Mouse (Mus musculus) T-cell, adult 2 months (primary cell): ENCODE results near the gene Khdc1c.
A peak's percentile ranks its signal among the peaks of the same experiment; 100 is the strongest.
"Not testable (repeated sequence)": the region's sequence is repeated elsewhere in the genome, so short reads cannot be mapped to it uniquely, and the experiment has no call there.

ENCODE experiments used
- DNase-seq: peaks from one replicate; pipeline ENCODE4 v3.0.0; 2022; ENCODE audit warnings: low spot score

Khdc1c gene

GRCm38 (mm10) chr1:21368031-21368430, at the start of gene Khdc1c:
TSS of gene Khdc1c (plus strand) at chr1:21368331.
- DNase-seq: not testable (repeated sequence)

DNA sequence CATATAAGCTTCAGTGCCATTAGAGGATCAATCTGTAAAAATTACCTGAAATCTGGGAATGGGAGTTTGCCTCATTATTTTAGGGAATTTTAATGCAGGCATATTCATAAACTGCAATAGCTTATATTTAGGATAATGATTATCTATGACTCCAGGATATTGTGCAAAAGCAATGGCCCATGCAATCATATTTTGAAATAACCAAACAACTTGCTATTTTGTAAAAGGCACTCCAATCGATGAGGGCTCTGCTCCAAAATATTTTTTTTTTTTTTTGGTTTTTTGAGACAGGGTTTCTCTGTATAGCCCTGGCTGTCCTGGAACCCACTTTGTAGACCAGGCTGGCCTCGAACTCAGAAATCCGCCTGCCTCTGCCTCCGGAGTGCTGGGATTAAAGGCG, 47.9 kb upstream of the Khdc1c start:
- not testable (repeated sequence) for DNase-seq

DNA sequence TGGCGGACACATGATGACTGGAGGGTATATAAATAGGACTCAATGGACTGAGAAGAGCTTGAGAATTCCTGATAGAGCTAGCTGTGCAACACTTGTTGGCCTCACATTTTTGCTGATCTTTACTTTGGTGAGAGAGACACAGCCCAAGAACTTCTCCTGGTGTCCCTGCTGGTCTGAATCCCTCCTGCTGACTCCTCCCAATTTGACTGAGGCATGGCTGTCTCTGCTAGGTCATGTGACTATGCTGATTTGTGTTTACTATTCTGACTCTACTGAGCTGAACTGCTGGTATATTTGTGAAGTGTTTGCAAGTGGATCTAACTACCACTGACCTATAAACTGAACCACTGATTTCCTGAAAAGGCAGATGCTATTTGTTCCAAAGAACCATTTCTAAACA, 46.5 kb upstream of the Khdc1c start:
- DNase-seq: no peak

DNA sequence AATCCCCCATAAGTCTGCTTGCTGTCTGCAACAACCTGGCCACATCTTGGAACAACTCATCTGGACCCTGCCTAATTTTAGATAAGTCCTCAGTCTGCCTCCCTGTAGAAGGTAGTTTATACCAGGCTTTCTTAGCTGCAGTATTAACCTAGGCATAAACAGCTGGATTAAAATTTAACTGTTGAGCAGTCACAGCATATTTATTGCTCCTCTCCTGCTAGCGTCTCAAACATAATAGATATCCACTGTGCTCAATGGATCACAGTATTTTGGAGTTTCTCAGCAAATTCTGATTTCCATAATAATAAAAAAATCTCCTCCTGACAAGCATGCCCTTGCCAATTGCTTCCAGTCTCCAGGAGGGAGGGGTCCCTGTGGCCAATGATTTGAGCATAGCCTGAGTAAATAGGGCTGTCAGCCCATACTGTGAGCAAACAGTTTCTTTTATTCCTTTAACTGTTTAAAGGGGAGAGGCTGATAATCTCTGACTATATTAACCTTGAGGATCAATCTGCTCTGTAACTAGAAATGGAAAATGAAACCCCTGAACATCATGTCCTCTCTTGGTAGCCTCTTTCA, 44.0 kb upstream of the Khdc1c start:
- DNase-seq: no peak

- no peak for DNase-seq
These were observed 43.5 kb upstream of the Khdc1c start for GRCm38 (mm10) chr1:21324633-21325032.

DNA sequence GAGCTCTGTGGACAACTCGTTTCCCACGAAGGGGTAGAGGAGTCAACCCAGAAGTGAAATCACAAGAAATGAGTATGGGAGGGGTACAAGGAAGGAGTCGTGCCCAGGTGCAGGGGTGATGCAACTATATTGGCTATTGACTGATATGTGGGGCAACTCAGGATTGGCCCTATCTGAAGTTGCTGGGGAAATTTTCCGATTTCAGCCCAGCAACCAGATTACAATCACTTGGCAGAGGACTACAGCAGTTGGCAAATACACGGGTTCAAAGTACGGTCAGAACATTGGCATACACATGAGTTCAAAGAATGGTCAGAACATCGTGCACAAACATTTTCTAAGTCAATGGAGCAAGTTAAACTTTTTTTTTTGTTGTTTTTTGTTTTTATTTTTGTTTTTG, 41.4 kb upstream of the Khdc1c start:
- DNase-seq: no peak

DNA sequence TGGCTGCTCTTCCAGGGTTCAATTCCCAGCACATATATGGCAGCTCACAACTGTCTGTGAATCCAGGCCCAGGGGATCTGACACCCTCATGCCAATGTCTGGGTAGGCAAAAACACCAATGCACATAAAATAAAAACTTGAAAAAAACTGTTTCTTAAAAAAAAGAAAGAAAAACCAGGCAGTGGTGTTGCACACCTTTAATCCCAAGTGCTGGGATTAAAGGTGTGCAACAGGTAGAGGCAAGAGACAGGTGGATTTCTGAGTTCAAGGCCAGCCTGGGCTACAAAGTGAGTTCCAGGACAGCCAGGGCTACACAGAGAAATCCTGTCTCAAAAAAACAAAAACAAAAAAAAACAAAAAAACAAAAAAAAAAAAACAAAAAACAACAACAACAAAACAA, 37.0 kb upstream of the Khdc1c start:
- DNase-seq: not testable (repeated sequence)

- peak; percentile 29 for DNase-seq
These were observed 34.7 kb upstream of the Khdc1c start for GRCm38 (mm10) chr1:21333222-21333973.

- no peak for DNase-seq
These were observed 32.3 kb upstream of the Khdc1c start for GRCm38 (mm10) chr1:21335836-21336235.

DNA sequence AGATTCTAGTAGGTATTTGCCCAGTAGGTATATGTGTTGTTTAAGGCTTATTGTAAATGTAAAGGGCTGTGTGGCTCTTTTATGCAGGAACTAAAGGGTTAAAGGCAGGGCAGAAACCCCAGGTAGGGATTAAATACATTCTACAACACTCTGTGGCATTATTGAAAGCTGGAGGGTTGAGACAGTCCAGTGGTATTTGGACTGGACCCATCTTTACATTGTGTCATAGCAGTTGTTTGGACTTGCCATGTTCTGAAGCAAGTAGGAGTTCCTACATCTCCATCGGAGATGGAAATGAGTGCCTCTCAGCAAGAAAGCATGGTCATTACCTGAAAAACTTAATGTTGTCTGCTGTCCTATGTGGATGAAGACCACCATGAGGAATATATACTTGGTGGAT, 27.4 kb upstream of the Khdc1c start:
- DNase-seq: no peak

DNA sequence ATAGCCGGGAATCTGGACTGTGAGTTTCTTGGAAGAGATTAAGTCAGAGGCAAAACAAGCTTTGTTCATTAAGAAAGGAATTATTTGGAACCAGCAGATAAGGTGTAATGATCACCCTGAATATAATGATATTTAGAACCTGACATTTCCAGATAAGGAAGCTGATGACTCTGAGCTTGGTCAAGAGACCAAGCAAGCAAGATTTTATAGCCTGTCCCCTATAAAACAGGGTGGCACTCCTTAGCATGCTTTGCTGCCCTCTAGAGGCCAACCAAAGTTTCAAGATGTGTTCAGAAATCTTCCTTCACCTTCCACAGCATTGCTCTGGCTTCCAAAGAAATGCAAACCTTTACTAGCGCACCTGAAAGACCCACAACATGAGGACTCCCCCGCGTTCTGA, 23.9 kb upstream of the Khdc1c start:
- peak; percentile 32 for DNase-seq

DNA sequence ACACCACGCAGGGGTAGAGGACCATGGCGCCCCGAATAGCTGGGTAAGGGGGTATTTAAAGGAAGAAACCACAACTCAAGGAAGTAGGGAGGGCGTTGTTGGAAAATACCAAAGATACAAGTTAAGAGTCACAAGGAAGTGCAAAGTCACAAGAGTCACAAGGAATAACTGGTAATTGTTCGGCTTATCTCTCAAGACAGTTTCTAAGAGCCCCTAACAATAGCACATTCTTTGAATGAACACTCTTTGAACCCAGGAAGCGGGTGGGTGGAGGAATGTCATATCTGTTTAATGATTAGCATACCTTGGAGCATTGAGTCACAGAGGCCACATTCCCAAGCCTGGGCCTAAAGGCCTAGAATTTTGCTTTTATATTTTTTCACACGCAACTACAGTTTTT, 23.4 kb upstream of the Khdc1c start:
- not testable (repeated sequence) for DNase-seq

DNA sequence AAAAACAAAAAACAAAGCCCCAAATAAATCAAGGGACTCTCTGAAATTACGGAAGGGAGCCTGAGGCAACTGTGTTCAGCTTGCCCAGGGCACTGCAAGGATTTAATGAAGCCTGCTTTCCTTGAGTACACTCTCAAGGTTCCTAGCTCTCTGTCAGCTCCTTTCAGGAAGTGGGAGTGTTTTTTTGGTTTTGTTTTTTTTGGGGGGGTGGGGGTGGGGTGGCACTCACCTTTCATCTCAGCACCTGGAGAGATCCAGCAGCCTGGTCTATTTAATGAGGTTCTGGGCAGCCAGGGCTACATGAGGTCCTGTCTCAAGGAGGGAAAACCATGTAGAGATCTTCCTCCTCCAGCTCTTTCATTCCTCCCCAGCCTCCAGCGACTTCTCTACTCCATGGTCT, 18.8 kb upstream of the Khdc1c start, which contains the start of gene Khdc1a:
Gene Khdc1a (plus strand): TSS at position 301 of the 400 bp plus-strand sequence.
- DNase-seq: no peak

DNA sequence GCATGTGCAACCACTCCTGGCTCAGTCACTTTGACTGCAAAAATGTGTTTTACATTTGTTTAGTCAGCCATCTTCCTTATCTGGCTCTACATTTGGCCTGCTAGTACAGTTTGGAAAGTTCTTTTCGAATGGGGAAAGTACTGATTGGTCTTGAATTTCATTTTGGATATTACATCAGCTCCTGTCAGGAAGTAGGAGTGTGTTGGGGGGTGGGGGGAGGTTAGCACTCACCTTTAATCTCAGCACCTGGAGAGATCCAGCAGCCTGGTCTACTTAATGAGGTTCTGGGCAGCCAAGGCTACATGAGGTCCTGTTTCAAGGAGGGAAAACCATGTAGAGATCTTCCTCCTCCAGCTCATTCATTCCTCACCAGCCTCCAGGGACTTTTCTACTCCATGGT, 15.1 kb downstream of the Khdc1c start, which contains the start of gene Khdc1b:
Gene Khdc1b (plus strand): TSS at position 301 of the 400 bp plus-strand sequence.
- DNase-seq: no peak

GRCm38 (mm10) chr1:21391138-21391671, 23.1 kb downstream of the Khdc1c start:
- no peak for DNase-seq

- no peak for DNase-seq
These were observed 34.7 kb downstream of the Khdc1c start for GRCm38 (mm10) chr1:21402804-21403203.

DNA sequence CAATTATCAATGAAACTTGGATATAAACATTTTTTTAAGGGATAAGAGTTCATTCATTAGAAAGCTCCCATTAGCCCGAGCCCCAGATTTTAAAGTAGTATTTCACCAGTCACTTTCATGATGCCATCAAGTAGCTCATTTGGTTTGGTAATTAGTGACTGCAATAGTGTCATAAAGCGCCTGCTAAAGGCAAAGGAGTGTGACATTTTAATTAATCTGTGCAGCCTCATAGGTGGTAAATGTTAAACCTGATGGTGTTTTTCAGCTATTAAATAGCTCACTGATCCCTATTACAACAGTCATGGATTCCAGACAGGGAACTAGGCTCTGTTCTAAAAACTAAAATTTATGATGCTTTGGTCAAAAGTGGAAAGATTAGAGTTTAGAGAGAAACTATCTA, 39.1 kb downstream of the Khdc1c start:
- DNase-seq: no peak

GRCm38 (mm10) chr1:21411331-21412196, 43.4 kb downstream of the Khdc1c start:
- peak; percentile 2 for DNase-seq

- DNase-seq: no peak
These were observed 44.0 kb downstream of the Khdc1c start for GRCm38 (mm10) chr1:21412197-21412555.

DNA sequence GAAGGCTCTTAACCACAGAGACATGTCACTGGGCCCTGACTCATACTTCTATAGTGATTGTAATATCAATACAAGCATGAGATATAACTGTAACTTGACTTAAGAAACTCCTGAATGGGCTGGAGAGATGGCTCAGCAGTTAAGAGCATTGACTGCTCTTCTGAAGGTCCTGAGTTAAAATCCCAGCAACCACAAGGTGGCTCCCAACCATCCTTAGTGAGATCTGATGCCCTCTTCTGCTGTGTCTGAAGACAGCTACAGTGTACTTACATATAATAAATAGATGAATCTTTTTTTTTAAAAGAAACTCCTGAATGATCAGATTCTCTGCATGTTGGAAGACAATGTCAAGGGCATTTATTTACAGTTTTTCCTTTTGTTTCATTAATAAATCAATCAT, 51.2 kb downstream of the Khdc1c start:
- no peak for DNase-seq
